Mouse (Mus musculus): ENCODE results near the gene Pou6f2. TPM values are rescaled to one million over a fixed set of nuclear protein-coding genes. Genes with fewer than 3 reads are reported as not detected.

Gene Pou6f2
- polyA plus RNA-seq, 1 experiment from 2014 or later, result 9.7 TPM

- H3K9ac ChIP-seq, result no peak overlapping the region
- no peak overlapping the region for H3K27ac ChIP-seq (replicated peaks)
- H3K4me3 ChIP-seq, result no peak overlapping the region
- no peaks in the 10 kb centered on the region for H3K36me3 ChIP-seq
- WGBS, result 41% methylated on average over 7 of the region's 7 CpGs
- no peaks in the 10 kb centered on the region for H3K9me3 ChIP-seq
- ATAC-seq (ENCODE audit: low read depth), result peak; percentile 41; the same call in 1 of the 2 replicates
- no peak overlapping the region for H3K4me2 ChIP-seq
- H3K27me3 ChIP-seq, result no peaks in the 10 kb centered on the region; the same call in 1 of the 2 replicates
- H3K4me1 ChIP-seq (replicated peaks), result peaks cover 12% of the 10 kb centered on the region
These were observed 88.5 kb downstream of the Pou6f2 start for GRCm38 (mm10) chr13:18309024-18309423.

GRCm38 (mm10) chr13:18306506-18307145, 90.9 kb downstream of the Pou6f2 start:
- no peak for ATAC-seq (ENCODE audit: low read depth)
- Histone ChIP-seq H3K4me1 (replicated peaks) (peaks cover 12% of the 10 kb centered on the region), H3K36me3 (no peaks in the 10 kb centered on the region), H3K4me3 (no peak overlapping the region), H3K4me2 (no peak overlapping the region), H3K27me3 (no peaks in the 10 kb centered on the region; the same call in 1 of the 2 replicates), H3K27ac (replicated peaks) (no peak overlapping the region), H3K9me3 (no peaks in the 10 kb centered on the region), H3K9ac (no peak overlapping the region)
- 66% methylated on average over 7 of the region's 7 CpGs for WGBS

- Histone ChIP-seq H3K4me2 (no peak overlapping the region), H3K27me3 (no peaks in the 10 kb centered on the region), H3K4me3 (no peak overlapping the region), H3K27ac (replicated peaks) (no peak overlapping the region), H3K4me1 (replicated peaks) (no peaks in the 10 kb centered on the region), H3K9ac (no peak overlapping the region), H3K36me3 (no peaks in the 10 kb centered on the region), H3K9me3 (no peaks in the 10 kb centered on the region)
- WGBS, result 83% methylated on average over 1 of the region's 1 CpGs
- ATAC-seq (ENCODE audit: low read depth), result no peak
These were observed 97.5 kb downstream of the Pou6f2 start for GRCm38 (mm10) chr13:18299966-18300365.

GRCm38 (mm10) chr13:18293438-18293837, 104.0 kb downstream of the Pou6f2 start:
- 88% methylated on average over 1 of the region's 1 CpGs for WGBS
- Histone ChIP-seq H3K4me1 (replicated peaks) (no peaks in the 10 kb centered on the region), H3K36me3 (no peaks in the 10 kb centered on the region)

GRCm38 (mm10) chr13:18290253-18290914, 107.1 kb downstream of the Pou6f2 start:
- ATAC-seq (ENCODE audit: low read depth), result no peak
- no peak overlapping the region for H3K27ac ChIP-seq (replicated peaks)
- H3K4me2 ChIP-seq, result no peak overlapping the region
- no peaks in the 10 kb centered on the region for H3K9me3 ChIP-seq
- no peak overlapping the region for H3K4me3 ChIP-seq
- H3K4me1 ChIP-seq (replicated peaks), result peaks cover 5% of the 10 kb centered on the region; the same call in 1 of the 2 replicates
- H3K9ac ChIP-seq, result no peak overlapping the region
- H3K36me3 ChIP-seq, result no peaks in the 10 kb centered on the region
- no peaks in the 10 kb centered on the region for H3K27me3 ChIP-seq
- WGBS, result 83% methylated on average over 4 of the region's 4 CpGs

More at GRCm38 (mm10) chr13:18293438-18293837, 104.0 kb downstream of the Pou6f2 start:
- no peak for ATAC-seq (ENCODE audit: low read depth)
- H3K27ac ChIP-seq (replicated peaks), result no peak overlapping the region
- no peaks in the 10 kb centered on the region for H3K9me3 ChIP-seq
- no peak overlapping the region for H3K4me3 ChIP-seq
- no peak overlapping the region for H3K9ac ChIP-seq
- H3K27me3 ChIP-seq, result no peaks in the 10 kb centered on the region
- H3K4me2 ChIP-seq, result no peak overlapping the region

- no peaks in the 10 kb centered on the region for H3K36me3 ChIP-seq
- peak; percentile 38; the same call in 1 of the 2 replicates for ATAC-seq (ENCODE audit: low read depth)
- H3K9ac ChIP-seq, result no peak overlapping the region
- no peak overlapping the region for H3K4me3 ChIP-seq
- H3K4me1 ChIP-seq (replicated peaks), result peaks cover 5% of the 10 kb centered on the region; the same call in 1 of the 2 replicates
- no peak overlapping the region for H3K4me2 ChIP-seq
- 60% methylated on average over 7 of the region's 7 CpGs for WGBS
- H3K9me3 ChIP-seq, result no peaks in the 10 kb centered on the region
- peak overlapping the region; percentile 38; the same call in 1 of the 2 replicates for H3K27ac ChIP-seq (replicated peaks)
- no peaks in the 10 kb centered on the region for H3K27me3 ChIP-seq
These were observed 110.0 kb downstream of the Pou6f2 start for GRCm38 (mm10) chr13:18287536-18287935.

GRCm38 (mm10) chr13:18282361-18282982, 115.0 kb downstream of the Pou6f2 start:
- Histone ChIP-seq H3K27me3 (no peaks in the 10 kb centered on the region), H3K4me2 (no peak overlapping the region), H3K4me3 (no peak overlapping the region), H3K9me3 (no peaks in the 10 kb centered on the region), H3K9ac (no peak overlapping the region), H3K36me3 (no peaks in the 10 kb centered on the region), H3K4me1 (replicated peaks) (peaks cover 18% of the 10 kb centered on the region), H3K27ac (replicated peaks) (no peak overlapping the region)
- peak; percentile 60; the same call in 1 of the 2 replicates for ATAC-seq (ENCODE audit: low read depth)
- WGBS, result 40% methylated on average over 5 of the region's 5 CpGs

- H3K9me3 ChIP-seq, result no peaks in the 10 kb centered on the region
- peak; percentile 93 for ATAC-seq (ENCODE audit: low read depth)
- H3K9ac ChIP-seq, result no peak overlapping the region
- H3K36me3 ChIP-seq, result no peaks in the 10 kb centered on the region
- no peak overlapping the region for H3K4me3 ChIP-seq
- no peaks in the 10 kb centered on the region for H3K27me3 ChIP-seq
- no peak overlapping the region for H3K4me2 ChIP-seq
- peaks cover 15% of the 10 kb centered on the region for H3K4me1 ChIP-seq (replicated peaks)
- peak overlapping the region; percentile 54 for H3K27ac ChIP-seq (replicated peaks)
- WGBS, result 19% methylated on average over 3 of the region's 3 CpGs
These were observed 116.4 kb downstream of the Pou6f2 start for GRCm38 (mm10) chr13:18281084-18281483.

GRCm38 (mm10) chr13:18253131-18253530, 144.4 kb downstream of the Pou6f2 start:
- Histone ChIP-seq H3K27ac (replicated peaks) (no peak overlapping the region), H3K9ac (no peak overlapping the region), H3K27me3 (no peaks in the 10 kb centered on the region), H3K4me1 (replicated peaks) (no peaks in the 10 kb centered on the region), H3K36me3 (no peaks in the 10 kb centered on the region), H3K4me2 (no peak overlapping the region), H3K4me3 (no peak overlapping the region), H3K9me3 (no peaks in the 10 kb centered on the region)
- no peak for ATAC-seq (ENCODE audit: low read depth)
- WGBS, result 90% methylated on average over 3 of the region's 3 CpGs

- Histone ChIP-seq H3K9ac (no peak overlapping the region), H3K4me2 (peak overlapping the region; percentile 45), H3K9me3 (no peaks in the 10 kb centered on the region), H3K4me1 (replicated peaks) (peaks cover 10% of the 10 kb centered on the region), H3K27ac (replicated peaks) (peak overlapping the region; percentile 30; the same call in 1 of the 2 replicates), H3K4me3 (no peak overlapping the region; the same call in 1 of the 2 replicates), H3K36me3 (no peaks in the 10 kb centered on the region), H3K27me3 (peaks cover 12% of the 10 kb centered on the region; the same call in 1 of the 2 replicates)
- ATAC-seq (ENCODE audit: low read depth), result peak; percentile 93
- WGBS, result 5% methylated on average over 22 of the region's 22 CpGs
These were observed 178.8 kb downstream of the Pou6f2 start for GRCm38 (mm10) chr13:18218566-18219234.

GRCm38 (mm10) chr13:18211242-18211641, 186.2 kb downstream of the Pou6f2 start:
- WGBS, result 94% methylated on average over 14 of the region's 14 CpGs
- Histone ChIP-seq H3K27ac (replicated peaks) (no peak overlapping the region), H3K4me3 (no peak overlapping the region), H3K36me3 (no peaks in the 10 kb centered on the region), H3K9ac (no peak overlapping the region), H3K9me3 (no peaks in the 10 kb centered on the region), H3K4me2 (no peak overlapping the region), H3K27me3 (no peaks in the 10 kb centered on the region), H3K4me1 (replicated peaks) (no peaks in the 10 kb centered on the region)
- no peak for ATAC-seq (ENCODE audit: low read depth)
